Comparison of ENCODE assay signal across 9 mouse cellular contexts in genomic region chr4:57957200-57958085, GRCm38 (mm10). TPM values are rescaled to one million over a fixed set of nuclear protein-coding genes. Genes with fewer than 3 reads are reported as not detected.
DNase-seq lines count a peak whose midpoint lies in the region; ATAC-seq and TF ChIP-seq lines count a peak whose summit lies in the region.
"Had no signal": no experiment of that assay in that cellular context is flagged by ENCODE, and none has a peak within 500 bp of the region (broad histone marks: within the 10 kb centered on the region; RNA-seq: fewer than 3 reads in every experiment).

No protein-coding gene starts in this region.

- H3K9ac ChIP-seq in lung, postnatal 0 days (replicated peaks; ENCODE audit: low read depth) = peak overlapping the region; percentile 46; the same call in 1 of the 2 replicates
- H3K9ac ChIP-seq in heart, embryonic 15.5 days = peak overlapping the region; percentile 58; the same call in 1 of the 2 replicates
- H3K9ac ChIP-seq in liver, embryonic 16.5 days (ENCODE audit: low read depth, low read length) = peak overlapping the region; percentile 63

- intact Hi-C loops in gastrocnemius, postnatal 36 days (cut with DNase I) = loop anchor here (5.0 kb wide), 1 partner anchor 120 kb away; no protein-coding TSS in a partner anchor

- no peaks in the 10 kb centered on the region for H3K9me3 ChIP-seq in lung, postnatal 0 days (ENCODE audit: low read length)
- H3K9me3 ChIP-seq in heart, embryonic 15.5 days (replicated peaks) = no peaks in the 10 kb centered on the region
- H3K9me3 ChIP-seq in liver, embryonic 16.5 days (replicated peaks; ENCODE audit: control insufficient read depth, low read length) = no peaks in the 10 kb centered on the region

- H3K27me3 ChIP-seq in lung, postnatal 0 days (replicated peaks; ENCODE audit: insufficient read depth, low read length) = no peaks in the 10 kb centered on the region
- no peaks in the 10 kb centered on the region for H3K27me3 ChIP-seq in heart, embryonic 15.5 days
- H3K27me3 ChIP-seq in liver, embryonic 16.5 days (ENCODE audit: control insufficient read depth, insufficient read depth, low read depth, low read length) = no peaks in the 10 kb centered on the region

- 36% methylated on average over 11 of the region's 11 CpGs for WGBS in lung, postnatal 0 days
- WGBS in heart, embryonic 15.5 days = 40% methylated on average over 11 of the region's 11 CpGs
- WGBS in liver, embryonic 16.5 days (ENCODE audit: insufficient replicate concordance) = 38% methylated on average over 11 of the region's 11 CpGs

- ATAC-seq in lung, postnatal 0 days = no peak
- no peak for ATAC-seq in heart, embryonic 15.5 days (replicated peaks; ENCODE audit: insufficient number of reproducible peaks, insufficient read depth, low FRiP score, low read depth)
- ATAC-seq in liver, embryonic 16.5 days (ENCODE audit: low read depth) = no peak
- no peak for ATAC-seq in megakaryocyte progenitor cell, adult 5-6 weeks (replicated peaks; ENCODE audit: poor library complexity)

- no peak for TF ChIP-seq EP300 in lung, postnatal 0 days (IDR thresholded peaks at IDR 0.05)

- H3K4me3 ChIP-seq in lung, postnatal 0 days (ENCODE audit: low read depth, low read length) = peak overlapping the region; percentile 86
- peak overlapping the region; percentile 80 for H3K4me3 ChIP-seq in heart, embryonic 15.5 days
- peak overlapping the region; percentile 90 for H3K4me3 ChIP-seq in liver, embryonic 16.5 days (ENCODE audit: low read depth, low read length)

- TF ChIP-seq CTCF in lung, postnatal 0 days (IDR thresholded peaks at IDR 0.05) = no peak

- peaks cover 13% of the 10 kb centered on the region; the same call in 1 of the 2 replicates for H3K4me1 ChIP-seq in lung, postnatal 0 days (ENCODE audit: insufficient read depth, low read depth, low read length)
- H3K4me1 ChIP-seq in heart, embryonic 15.5 days (replicated peaks) = peaks cover 29% of the 10 kb centered on the region
- peaks cover 24% of the 10 kb centered on the region for H3K4me1 ChIP-seq in liver, embryonic 16.5 days (ENCODE audit: control insufficient read depth, low read depth, low read length)

- DNase-seq in lung, postnatal 0 days (ENCODE audit: low spot score) = peak; percentile 22
- no peak for DNase-seq in lung, postnatal 10 days
- DNase-seq in cerebellum, postnatal 10 days = peak; percentile 67 to 69
- DNase-seq in right cerebral cortex, adult 18-20 months = no peak
- DNase-seq in gastrocnemius, postnatal 36 days = no peak

- H3K36me3 ChIP-seq in lung, postnatal 0 days (ENCODE audit: insufficient read depth, low read length) = no peaks in the 10 kb centered on the region
- H3K36me3 ChIP-seq in heart, embryonic 15.5 days = no peaks in the 10 kb centered on the region
- H3K36me3 ChIP-seq in liver, embryonic 16.5 days (ENCODE audit: control insufficient read depth, insufficient read depth) = no peaks in the 10 kb centered on the region

- peak overlapping the region; percentile 97 for H3K27ac ChIP-seq in lung, postnatal 0 days (ENCODE audit: low read length)
- H3K27ac ChIP-seq in heart, embryonic 15.5 days = peak overlapping the region; percentile 98
- peak overlapping the region; percentile 98 for H3K27ac ChIP-seq in liver, embryonic 16.5 days (ENCODE audit: low read length)

- peak overlapping the region; percentile 75 for H3K4me2 ChIP-seq in lung, postnatal 0 days (replicated peaks; ENCODE audit: low read depth, low read length)
- peak overlapping the region; percentile 75 for H3K4me2 ChIP-seq in heart, embryonic 15.5 days
- H3K4me2 ChIP-seq in liver, embryonic 16.5 days (ENCODE audit: low read depth, low read length) = peak overlapping the region; percentile 69

RNA-seq across cellular contexts. Expression of gene Txn1, which starts 1.2 kb away (rescaled TPM):
- 380 and 393 TPM in 2 replicates for polyA plus RNA-seq in lung, postnatal 0 days (2015; fragmentation: Nextera tagmentation; extraction: Ambion mirVana)
- polyA plus RNA-seq in heart, embryonic 15.5 days (2015; fragmentation: Nextera tagmentation; extraction: Ambion mirVana) = 257 and 284 TPM in 2 replicates
- 187 and 207 TPM in 2 replicates for polyA plus RNA-seq in liver, embryonic 16.5 days (2015; fragmentation: Nextera tagmentation; extraction: Ambion mirVana)
- total RNA-seq in gastrocnemius, postnatal 36 days (2021) = 10 to 100 TPM; 62.8 to 67.2 TPM
- 427 and 511 TPM in 2 replicates for total RNA-seq in megakaryocyte progenitor cell, adult 5-6 weeks (2015)
- total RNA-seq in megakaryocyte progenitor cell, adult 5-6 weeks (2017) = 214 and 220 TPM in 2 replicates

RNA-seq across cellular contexts. Expression of gene D630039A03Rik, which starts 41.3 kb away (rescaled TPM):
- 2.7 and 3.0 TPM in 2 replicates for polyA plus RNA-seq in lung, postnatal 0 days (2015; fragmentation: Nextera tagmentation; extraction: Ambion mirVana)
- polyA plus RNA-seq in heart, embryonic 15.5 days (2015; fragmentation: Nextera tagmentation; extraction: Ambion mirVana) = 0.06 and 0.38 TPM in 2 replicates
- polyA plus RNA-seq in liver, embryonic 16.5 days (2015; fragmentation: Nextera tagmentation; extraction: Ambion mirVana) = 0.16 and 0.27 TPM in 2 replicates
- not detected for total RNA-seq in gastrocnemius, postnatal 36 days (2021)
- total RNA-seq in megakaryocyte progenitor cell, adult 5-6 weeks (2015) = not detected in 2 replicates
- total RNA-seq in megakaryocyte progenitor cell, adult 5-6 weeks (2017) = 0.34 TPM in 1 of 2 replicates, not detected in the other
- total RNA-seq: common myeloid progenitor, adult 5-6 weeks had no signal

RNA-seq across cellular contexts. Expression of gene Txndc8, which starts 51.5 kb away (rescaled TPM):
- polyA plus RNA-seq in lung, postnatal 0 days (2015; fragmentation: Nextera tagmentation; extraction: Ambion mirVana) = not detected in 2 replicates
- not detected in 2 replicates for polyA plus RNA-seq in heart, embryonic 15.5 days (2015; fragmentation: Nextera tagmentation; extraction: Ambion mirVana)
- polyA plus RNA-seq in liver, embryonic 16.5 days (2015; fragmentation: Nextera tagmentation; extraction: Ambion mirVana) = not detected in 2 replicates
- total RNA-seq in gastrocnemius, postnatal 36 days (2021) = not detected
- not detected in 2 replicates for total RNA-seq in megakaryocyte progenitor cell, adult 5-6 weeks (2015)
- not detected in 2 replicates for total RNA-seq in megakaryocyte progenitor cell, adult 5-6 weeks (2017)
- total RNA-seq: common myeloid progenitor, adult 5-6 weeks had no signal

Comparison
In these comparisons a context has a peak if more than half of its experiments do, and no peak if none do; other contexts are left out.
1. DNase-seq: peak in lung, postnatal 0 days (single experiment) and cerebellum, postnatal 10 days (2 of 2); none in lung, postnatal 10 days (single experiment), right cerebral cortex, adult 18-20 months (single experiment) and gastrocnemius, postnatal 36 days (0 of 2).
2. Peak in every context shown above with its lines, with median percentiles within 50 percentile points of each other: H3K27ac ChIP-seq, H3K4me2 ChIP-seq, H3K4me3 ChIP-seq and H3K9ac ChIP-seq.